In the genomic region with DNA sequence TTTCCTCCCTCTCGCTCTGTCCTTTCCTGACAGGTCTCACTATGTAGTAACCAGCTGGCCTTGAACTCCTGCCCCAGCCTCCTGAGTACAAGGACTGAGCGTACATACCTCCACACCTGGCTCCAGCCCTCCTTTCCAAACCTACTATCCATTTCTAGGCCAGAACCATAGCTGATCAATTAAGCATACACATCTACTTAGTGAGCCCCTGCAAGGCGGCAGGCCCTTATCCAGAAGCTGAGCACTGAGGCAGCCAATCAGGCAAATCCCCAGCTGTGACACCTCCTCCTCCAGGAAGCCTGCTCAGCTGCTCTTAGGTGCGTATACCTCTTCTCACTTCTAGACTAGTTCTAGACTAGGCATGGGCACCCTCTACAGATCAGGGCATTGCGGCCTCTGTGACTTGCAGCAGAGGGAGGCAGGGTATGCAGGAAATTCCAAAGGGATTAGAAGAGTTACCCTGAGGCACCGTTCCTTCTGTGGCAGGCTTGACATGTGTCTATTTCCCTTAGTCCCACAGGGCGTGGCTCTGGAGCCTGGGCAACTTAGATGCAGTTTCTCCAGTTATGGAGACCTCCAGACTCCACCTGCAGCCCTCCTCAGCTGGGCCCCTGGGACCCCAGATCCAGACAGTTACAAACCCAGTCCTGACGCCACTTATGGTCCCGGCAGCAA, we compare ENCODE assay signal across 10 mouse cellular contexts. TPM values are rescaled to one million over a fixed set of nuclear protein-coding genes. Genes with fewer than 3 reads are reported as not detected.
DNase-seq lines count a peak whose midpoint lies in the region; ATAC-seq and TF ChIP-seq lines count a peak whose summit lies in the region.
"Had no signal": no experiment of that assay in that cellular context is flagged by ENCODE, and none has a peak within 500 bp of the region (broad histone marks: within the 10 kb centered on the region; RNA-seq: fewer than 3 reads in every experiment).

No protein-coding gene starts in this region.

- no peak for ATAC-seq in lung, embryonic 14.5 days (ENCODE audit: insufficient read depth)
- no peak for ATAC-seq in limb, embryonic 14.5 days (ENCODE audit: low FRiP score, low read depth)
- ATAC-seq in hindbrain, embryonic 16.5 days: no peak

- 58% methylated on average over 9 of the region's 9 CpGs for WGBS in heart, adult 2 months
- 61% methylated on average over 9 of the region's 9 CpGs for WGBS in lung, embryonic 14.5 days
- 51% methylated on average over 9 of the region's 9 CpGs for WGBS in limb, embryonic 14.5 days
- 66% methylated on average over 9 of the region's 9 CpGs for WGBS in hindbrain, embryonic 16.5 days

- intact Hi-C loops in heart, adult 2 months (cut with DNase I): no loop called here

- peaks cover 2% of the 10 kb centered on the region; the same call in 1 of the 2 replicates for H3K79me2 ChIP-seq in heart, adult 2 months (replicated peaks; ENCODE audit: control insufficient read depth, insufficient read depth, low read length)

- no peak for TF ChIP-seq EP300 in heart, adult 2 months (IDR thresholded peaks at IDR 0.05; ENCODE audit: insufficient read depth, low read depth, low read length)

- peaks cover 69% of the 10 kb centered on the region for H3K4me1 ChIP-seq in heart, adult 2 months (ENCODE audit: control insufficient read depth, insufficient read depth, low read length)
- peaks cover 89% of the 10 kb centered on the region for H3K4me1 ChIP-seq in lung, embryonic 14.5 days (ENCODE audit: insufficient read depth)
- H3K4me1 ChIP-seq in limb, embryonic 14.5 days (ENCODE audit: control insufficient read depth, insufficient read depth, low read length): peaks cover 85% of the 10 kb centered on the region
- H3K4me1 ChIP-seq in hindbrain, embryonic 16.5 days (ENCODE audit: control insufficient read depth, insufficient read depth, low read depth, low read length): peaks cover 87% of the 10 kb centered on the region

- H3K27ac ChIP-seq in heart, adult 2 months: peak overlapping the region; percentile 26; the same call in 1 of the 2 replicates
- peak overlapping the region; percentile 77 for H3K27ac ChIP-seq in lung, embryonic 14.5 days (ENCODE audit: low read depth)
- no peak overlapping the region for H3K27ac ChIP-seq in limb, embryonic 14.5 days (replicated peaks; ENCODE audit: low read depth, low read length)
- H3K27ac ChIP-seq in hindbrain, embryonic 16.5 days (ENCODE audit: low read depth, low read length): no peak overlapping the region

- TF ChIP-seq CTCF in heart, adult 2 months (IDR thresholded peaks at IDR 0.05): no peak
- TF ChIP-seq CTCF in lung, embryonic 14.5 days (IDR thresholded peaks at IDR 0.05; ENCODE audit: low read depth): no peak

- DNase-seq in heart, adult 2 months: peak in 1 of 2 experiments; percentile 24
- no peak for DNase-seq in heart, adult 8-10 months (ENCODE audit: low spot score)
- DNase-seq in lung, embryonic 14.5 days: no peak
- DNase-seq in lung, postnatal 14 days: no peak
- peak; percentile 58 for DNase-seq in cerebellum, adult 9-11 months
- DNase-seq in limb, embryonic 14.5 days (ENCODE audit: low spot score): peak; percentile 38
- no peak for DNase-seq in adrenal gland, adult 2 months

- no peak for TF ChIP-seq POLR2A in heart, adult 2 months (IDR thresholded peaks at IDR 0.05; ENCODE audit: insufficient read depth, low read depth, low read length)
- no peak for TF ChIP-seq POLR2A in limb, embryonic 14.5 days (IDR thresholded peaks at IDR 0.05; ENCODE audit: borderline replicate concordance, extremely low read depth, insufficient read depth, insufficient read length)

- peaks cover 3% of the 10 kb centered on the region; the same call in 1 of the 2 replicates for H3K36me3 ChIP-seq in heart, adult 2 months (ENCODE audit: control insufficient read depth, insufficient read depth, low read length)
- peaks cover 32% of the 10 kb centered on the region for H3K36me3 ChIP-seq in lung, embryonic 14.5 days (ENCODE audit: insufficient read depth)
- H3K36me3 ChIP-seq in limb, embryonic 14.5 days (ENCODE audit: control insufficient read depth, insufficient read depth, low read length): peaks cover 17% of the 10 kb centered on the region; the same call in 1 of the 2 replicates
- H3K36me3 ChIP-seq in hindbrain, embryonic 16.5 days (ENCODE audit: control insufficient read depth, insufficient read depth, low read length): 0 out of 2 replicates have a peak, but pooled peaks cover 2% of the 10 kb centered on the region

- peak overlapping the region; percentile 40; the same call in 1 of the 2 replicates for H3K4me2 ChIP-seq in lung, embryonic 14.5 days
- H3K4me2 ChIP-seq in limb, embryonic 14.5 days (replicated peaks; ENCODE audit: low read depth, low read length, severe bottlenecking): no peak overlapping the region
- H3K4me2 ChIP-seq in hindbrain, embryonic 16.5 days (ENCODE audit: low read length): no peak overlapping the region

- H3K4me3 ChIP-seq in heart, adult 2 months: no peak overlapping the region
- H3K4me3 ChIP-seq in lung, embryonic 14.5 days (ENCODE audit: low read depth, low read length): no peak overlapping the region
- no peak overlapping the region for H3K4me3 ChIP-seq in limb, embryonic 14.5 days (replicated peaks; ENCODE audit: low read length)
- no peak overlapping the region for H3K4me3 ChIP-seq in hindbrain, embryonic 16.5 days (ENCODE audit: low read length)

- no peaks in the 10 kb centered on the region for H3K27me3 ChIP-seq in heart, adult 2 months (ENCODE audit: control insufficient read depth, insufficient read depth, low read length)
- no peaks in the 10 kb centered on the region for H3K27me3 ChIP-seq in lung, embryonic 14.5 days (ENCODE audit: insufficient read depth, low read length)
- no peaks in the 10 kb centered on the region for H3K27me3 ChIP-seq in limb, embryonic 14.5 days (ENCODE audit: control insufficient read depth, insufficient read depth, low read length)
- H3K27me3 ChIP-seq in hindbrain, embryonic 16.5 days (replicated peaks; ENCODE audit: control insufficient read depth, insufficient read depth, low read length): no peaks in the 10 kb centered on the region

- H3K9ac ChIP-seq in heart, adult 2 months (ENCODE audit: low read depth, low read length): no peak overlapping the region
- H3K9ac ChIP-seq in lung, embryonic 14.5 days: 0 out of 2 replicates have a peak overlapping the region, but pooled peaks have one; percentile 29
- no peak overlapping the region for H3K9ac ChIP-seq in limb, embryonic 14.5 days (ENCODE audit: low read depth, low read length, severe bottlenecking)
- H3K9ac ChIP-seq in hindbrain, embryonic 16.5 days (ENCODE audit: low read depth, low read length): no peak overlapping the region

- H3K9me3 ChIP-seq in lung, embryonic 14.5 days (ENCODE audit: low read depth, low read length): no peaks in the 10 kb centered on the region
- no peaks in the 10 kb centered on the region for H3K9me3 ChIP-seq in limb, embryonic 14.5 days (ENCODE audit: control insufficient read depth, low read length)
- no peaks in the 10 kb centered on the region for H3K9me3 ChIP-seq in hindbrain, embryonic 16.5 days (ENCODE audit: control insufficient read depth, low read length)

RNA-seq across cellular contexts. Expression of a gene that starts 6.6 kb away (rescaled TPM):
- 10 to 100 TPM; 10.0 to 11.7 TPM for total RNA-seq in heart, adult 2 months (2021)
- polyA plus RNA-seq in heart, adult 2 months (2012; rRNA removed): 4.8 and 6.6 TPM in 2 replicates
- total RNA-seq in heart, adult 8-10 months (2022): 10 to 100 TPM in 1 of 4 experiments, 1 to 10 TPM in 3; 8.7 to 11.1 (median 8.9) TPM
- 8.6 and 8.9 TPM in 2 replicates for polyA plus RNA-seq in lung, embryonic 14.5 days (2014; fragmentation: Nextera tagmentation; extraction: Ambion mirVana)
- polyA plus RNA-seq in limb, embryonic 14.5 days (2012; rRNA removed): 14.2 and 22.8 TPM in 2 replicates
- polyA plus RNA-seq in limb, embryonic 14.5 days (2014; fragmentation: Nextera tagmentation; extraction: Ambion mirVana): 5.5 and 7.9 TPM in 2 replicates
- 10 to 100 TPM; 30.9 to 36.6 TPM for total RNA-seq in adrenal gland, adult 2 months (2021)
- polyA plus RNA-seq in adrenal gland, adult 2 months (2012; rRNA removed): 31.1 and 33.1 TPM in 2 replicates
- 4.4 and 4.6 TPM in 2 replicates for polyA plus RNA-seq in hindbrain, embryonic 16.5 days (2015; fragmentation: Nextera tagmentation; extraction: Ambion mirVana)

RNA-seq across cellular contexts. Expression of a gene that starts 14.4 kb away (rescaled TPM):
- not detected for total RNA-seq in heart, adult 2 months (2021)
- polyA plus RNA-seq in heart, adult 2 months (2012; rRNA removed): not detected in 2 replicates
- not detected for total RNA-seq in heart, adult 8-10 months (2022)
- not detected in 2 replicates for polyA plus RNA-seq in lung, embryonic 14.5 days (2014; fragmentation: Nextera tagmentation; extraction: Ambion mirVana)
- polyA plus RNA-seq in limb, embryonic 14.5 days (2012; rRNA removed): not detected in 2 replicates
- not detected in 2 replicates for polyA plus RNA-seq in limb, embryonic 14.5 days (2014; fragmentation: Nextera tagmentation; extraction: Ambion mirVana)
- not detected for total RNA-seq in adrenal gland, adult 2 months (2021)
- 0.19 TPM in 1 of 2 replicates, not detected in the other for polyA plus RNA-seq in adrenal gland, adult 2 months (2012; rRNA removed)
- polyA plus RNA-seq in hindbrain, embryonic 16.5 days (2015; fragmentation: Nextera tagmentation; extraction: Ambion mirVana): not detected in 2 replicates
- total RNA-seq: left cerebral cortex, postnatal 4 days had no signal
- polyA plus RNA-seq: neural tube, embryonic 14.5 days had no signal

Comparison
In these comparisons a context has a peak if more than half of its experiments do, and no peak if none do; other contexts are left out.
1. DNase-seq: peak in cerebellum, adult 9-11 months (single experiment) and limb, embryonic 14.5 days (single experiment); none in heart, adult 8-10 months (single experiment), lung, embryonic 14.5 days (single experiment), lung, postnatal 14 days (single experiment) and adrenal gland, adult 2 months (single experiment).
2. H3K27ac ChIP-seq: peak in heart, adult 2 months (single experiment) and lung, embryonic 14.5 days (single experiment); none in limb, embryonic 14.5 days (single experiment) and hindbrain, embryonic 16.5 days (single experiment).